Mouse (Mus musculus) heart, adult 11 months (tissue): ENCODE measurements around the gene Shmt1.
"Not testable (repeated sequence)": the region's sequence is repeated elsewhere in the genome, so short reads cannot be mapped to it uniquely, and the experiment has no call there.

Experiments
- DNase-seq: peaks from one replicate; pipeline ENCODE4 v3.0.0; 2022

The Shmt1 gene

DNA sequence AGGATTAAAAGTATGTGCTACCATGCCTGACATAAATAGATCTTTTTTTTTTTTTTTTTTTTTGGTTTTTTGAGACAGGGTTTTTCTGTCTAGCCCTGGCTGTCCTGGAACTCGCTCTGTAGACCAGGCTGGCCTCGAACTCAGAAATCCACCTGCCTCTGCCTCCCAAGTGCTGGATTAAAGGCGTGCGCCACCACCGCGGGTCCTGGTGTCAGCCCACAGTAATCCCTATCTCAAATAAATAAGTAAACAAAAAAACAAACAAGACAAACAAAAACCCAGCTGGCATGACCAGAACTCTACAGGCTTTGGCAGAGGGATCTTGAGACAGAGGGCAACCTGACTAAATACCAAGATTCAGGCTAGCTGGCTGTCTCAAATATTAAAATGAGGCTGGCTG lies at the start of gene Shmt1:
Shmt1 (minus strand) TSS at position 101 of the 400 bp plus-strand sequence.
- not testable (repeated sequence) for DNase-seq

GRCm38 (mm10) chr11:60856587-60856986 lies 45.1 kb upstream of the Shmt1 start:
- DNase-seq = no peak

- peak; percentile 81 for DNase-seq
Measured at GRCm38 (mm10) chr11:60845415-60845814, 33.9 kb upstream of the Shmt1 start.

DNA sequence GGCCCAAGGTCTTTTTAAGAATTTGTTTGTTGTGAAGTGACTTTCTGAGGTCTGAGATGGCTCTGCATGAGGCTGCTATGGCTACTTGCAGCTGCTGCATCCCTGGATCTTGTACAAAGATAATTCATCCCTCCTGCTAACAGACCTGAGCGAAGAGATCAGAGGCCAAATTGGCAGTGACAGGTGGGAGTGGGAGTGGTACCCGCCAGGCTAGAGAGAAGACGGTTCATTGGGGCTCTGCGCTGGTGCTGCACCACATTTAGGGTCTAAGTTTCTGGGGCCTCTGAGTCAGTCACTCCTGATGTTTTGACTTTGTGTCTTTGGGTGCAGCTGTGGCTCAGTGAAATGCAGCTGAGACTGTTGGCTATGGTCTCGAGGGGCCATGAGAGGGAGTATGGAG lies 31.9 kb upstream of the Shmt1 start:
- DNase-seq = no peak

- DNase-seq = no peak
Measured at GRCm38 (mm10) chr11:60841467-60842200, 30.1 kb upstream of the Shmt1 start.

- DNase-seq = peak; percentile 91
Measured at GRCm38 (mm10) chr11:60837644-60838406, 26.3 kb upstream of the Shmt1 start.

- DNase-seq = no peak
Measured at GRCm38 (mm10) chr11:60836897-60837296, 25.4 kb upstream of the Shmt1 start.

- peak; percentile 99 for DNase-seq
Measured at GRCm38 (mm10) chr11:60830433-60831052, 19.0 kb upstream of the Shmt1 start, which contains the start of gene Dhrs7b. TSS of gene Dhrs7b (plus strand) at chr11:60830631.

DNA sequence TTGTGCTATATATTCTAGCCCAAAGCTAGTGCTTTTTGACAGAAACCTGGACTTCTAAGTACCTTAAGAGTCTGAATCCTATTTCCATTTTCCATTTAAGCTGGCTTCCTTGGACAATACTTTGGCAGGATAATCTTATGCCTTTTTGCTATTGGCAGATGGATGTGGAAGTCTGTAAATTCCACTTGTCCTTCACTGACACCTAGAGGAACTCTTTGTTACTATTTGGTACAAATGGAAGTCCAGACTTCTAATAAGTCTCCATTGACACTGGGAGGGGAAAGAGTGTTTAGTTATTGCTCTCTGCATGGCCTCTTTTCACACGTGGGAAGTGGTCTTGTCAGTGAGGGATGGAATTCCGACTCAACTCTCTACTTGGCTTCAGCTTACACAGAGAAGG lies 17.4 kb upstream of the Shmt1 start:
- DNase-seq = no peak

DNA sequence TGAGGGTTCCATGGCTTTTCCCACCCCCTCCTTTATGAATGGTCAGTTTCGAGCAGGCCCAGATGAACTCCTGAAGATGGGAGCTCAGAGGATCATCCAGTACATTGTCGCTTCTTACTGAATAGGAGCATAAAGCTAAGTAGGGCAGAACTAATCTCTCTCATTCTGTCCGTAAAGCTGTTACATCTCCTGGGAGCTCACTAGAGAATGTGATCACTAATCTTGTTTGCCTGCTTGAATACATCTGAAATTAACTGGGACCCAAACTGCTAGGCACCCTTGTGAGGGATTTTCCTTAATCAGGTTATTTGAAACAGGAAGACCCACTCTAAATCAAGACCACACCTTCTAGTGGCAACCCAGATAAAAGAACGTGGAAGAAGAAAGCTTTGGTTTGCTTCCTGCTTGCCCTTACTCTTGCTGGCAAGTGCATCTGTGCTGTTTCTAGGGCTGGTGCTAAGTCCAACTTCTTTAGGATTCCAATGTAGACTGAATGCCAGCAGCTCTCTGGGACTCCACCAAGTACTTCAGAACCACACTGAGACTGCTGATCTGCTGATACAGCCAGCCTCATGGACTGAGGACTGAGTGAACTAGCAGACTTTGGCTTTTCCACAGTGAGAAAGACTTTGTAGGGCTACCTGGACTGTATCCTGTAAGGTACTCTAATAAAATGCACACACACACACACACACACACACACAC lies 15.9 kb upstream of the Shmt1 start:
- DNase-seq = no peak

DNA sequence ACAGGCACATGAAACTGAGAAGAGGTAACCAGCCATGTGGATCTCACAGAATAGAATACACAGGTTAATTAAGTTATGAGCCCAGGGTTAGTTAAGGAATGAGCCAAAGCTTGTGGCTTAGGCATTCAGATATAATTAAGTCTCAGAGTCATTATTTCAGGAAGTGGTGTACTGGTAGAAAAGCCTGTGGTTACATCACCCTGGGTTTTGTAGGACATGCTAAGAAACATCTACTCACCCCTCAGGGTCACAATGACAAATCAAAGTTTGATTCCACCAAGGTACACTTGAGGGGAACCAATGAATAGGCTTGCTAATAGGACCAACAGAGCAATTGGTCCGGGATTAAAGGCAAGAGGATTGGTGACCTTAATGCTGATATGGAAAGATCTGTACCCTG lies 15.2 kb upstream of the Shmt1 start:
- no peak for DNase-seq

DNA sequence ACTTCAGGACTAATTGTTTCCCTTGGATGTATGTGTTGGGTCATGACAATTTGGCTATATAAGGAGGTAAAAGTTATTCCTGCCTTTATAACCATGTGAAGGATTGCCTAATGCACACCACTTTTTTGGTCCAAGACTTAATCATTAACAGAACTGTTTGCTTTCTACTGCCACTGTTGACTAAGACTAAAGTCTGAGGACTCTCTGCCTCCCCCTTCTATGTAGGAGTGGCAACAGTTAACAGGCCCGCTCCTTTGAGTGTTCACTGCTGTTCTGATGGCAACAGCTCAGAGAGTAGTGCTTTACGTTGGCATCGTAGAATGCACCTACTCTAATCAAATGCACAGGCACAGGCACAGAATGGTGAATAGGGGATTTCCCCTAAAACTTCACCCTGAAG lies 13.7 kb upstream of the Shmt1 start:
- DNase-seq = no peak

GRCm38 (mm10) chr11:60823771-60824170 lies 12.3 kb upstream of the Shmt1 start:
- DNase-seq = no peak

- no peak for DNase-seq
Measured at GRCm38 (mm10) chr11:60816398-60816797, 4.9 kb upstream of the Shmt1 start.

DNA sequence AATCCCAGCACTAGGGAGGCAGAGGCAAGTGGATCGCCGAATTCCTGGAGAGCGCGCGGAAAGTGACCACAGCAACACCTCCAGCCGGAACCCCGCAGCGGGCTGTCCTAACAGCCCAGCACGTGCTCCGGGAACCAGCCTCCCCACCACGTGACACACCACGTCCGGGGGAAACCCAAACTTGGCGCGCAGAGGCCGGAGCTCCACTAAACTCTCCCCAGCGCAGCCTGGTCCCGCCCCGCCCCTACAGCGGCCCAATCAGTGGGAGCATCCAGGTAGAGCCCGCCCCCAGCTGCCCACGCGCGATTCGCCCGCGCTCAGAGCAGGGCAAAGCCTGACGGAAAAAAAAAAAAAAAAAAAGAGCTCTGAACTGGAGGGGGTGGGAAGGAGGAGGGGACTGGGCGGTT lies 461 bp downstream of the Shmt1 start:
- peak; percentile 100 for DNase-seq

- no peak for DNase-seq
Measured at GRCm38 (mm10) chr11:60810046-60810965, 1.2 kb downstream of the Shmt1 start.

DNA sequence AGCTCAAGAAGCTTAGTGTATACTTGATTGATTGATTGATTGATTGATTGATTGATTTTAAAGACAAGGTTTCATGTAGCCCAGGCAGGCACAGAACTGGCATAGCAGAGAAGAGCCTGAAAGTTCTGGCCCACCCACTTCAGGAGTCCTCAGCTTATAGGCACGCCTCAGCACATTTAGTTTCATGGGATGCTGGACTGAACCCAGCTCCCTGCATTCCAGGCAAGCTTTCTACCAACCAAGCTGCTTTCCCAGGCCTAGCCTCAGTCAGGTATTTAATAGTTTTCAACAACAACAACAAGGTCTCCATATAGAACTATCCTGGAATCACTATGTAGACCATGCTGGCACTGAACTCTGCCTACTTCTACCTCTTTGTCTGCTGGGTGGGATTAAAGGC lies 2.0 kb downstream of the Shmt1 start:
- DNase-seq = no peak

DNA sequence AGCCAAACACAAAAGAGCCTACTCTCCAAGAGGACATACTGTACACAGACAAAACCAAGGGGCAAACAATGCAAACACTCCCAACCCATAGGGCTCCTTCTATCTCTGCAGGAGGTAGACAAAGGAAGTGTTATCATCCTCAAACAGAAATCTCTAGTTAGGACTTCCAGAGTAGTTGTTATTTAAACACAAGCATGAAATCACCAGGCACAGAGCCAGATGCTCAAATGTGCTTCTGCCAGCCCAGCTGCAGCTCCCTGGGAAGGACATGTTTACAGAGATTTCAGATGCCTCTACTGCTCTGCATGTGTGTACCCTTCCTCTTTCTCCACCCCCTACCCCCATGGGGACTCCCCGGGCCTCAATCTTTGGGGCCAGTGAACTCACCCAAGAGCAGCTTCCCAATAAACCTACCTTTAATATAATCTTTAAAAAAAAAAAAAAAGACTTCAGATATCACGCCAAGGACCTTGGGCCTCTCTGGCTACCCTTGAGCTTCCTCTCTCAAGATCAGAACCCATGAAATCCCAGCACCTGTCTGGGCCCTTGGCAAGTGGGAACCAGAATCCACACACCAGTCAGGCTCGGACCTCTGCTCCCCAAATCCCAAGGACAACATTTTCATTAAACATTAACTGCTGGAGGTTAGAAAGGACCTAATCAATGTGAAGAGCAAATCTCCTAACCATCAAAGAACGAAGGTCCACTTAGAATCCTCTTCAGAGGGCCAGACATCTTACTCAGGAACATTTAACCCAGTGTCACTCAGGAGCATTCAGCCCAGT lies 3.0 kb downstream of the Shmt1 start:
- peak; percentile 93 for DNase-seq

- no peak for DNase-seq
Measured at GRCm38 (mm10) chr11:60800892-60801291, 10.6 kb downstream of the Shmt1 start.

GRCm38 (mm10) chr11:60799977-60800376 lies 11.5 kb downstream of the Shmt1 start:
- no peak for DNase-seq

GRCm38 (mm10) chr11:60796342-60796741 lies 15.2 kb downstream of the Shmt1 start:
- DNase-seq = no peak
